Comparison of ENCODE assay signal across 8 mouse cellular contexts in genomic region chr9:30137611-30138287, GRCm38 (mm10).
DNase-seq lines count a peak whose midpoint lies in the region; ATAC-seq and TF ChIP-seq lines count a peak whose summit lies in the region.

No protein-coding gene starts in this region.

- in situ Hi-C loops in Patski (cut with MboI; ENCODE audit: low pct_unique_long_range_greater_than_20kb), result no loop called here

- H3K27me3 ChIP-seq in Patski, result peaks cover 7% of the 10 kb centered on the region

- no peak overlapping the region for H3K4me3 ChIP-seq in lung, adult 2 months (replicated peaks; ENCODE audit: extremely low read depth, low read depth, low read length)

- CTCF ChIA-PET in Patski (lab: Charles Lee), result no interaction called here

- TF ChIP-seq CTCF in Patski (IDR thresholded peaks at IDR 0.05), result peak; percentile 48
- peak; percentile 58 for TF ChIP-seq CTCF in lung, adult 2 months (IDR thresholded peaks at IDR 0.05; ENCODE audit: insufficient read depth, low read length)

- intact Hi-C loops in heart, postnatal 14 days (cut with DNase I), result loop anchor here (2.0 to 5.0 kb wide), 2 partner anchors 135 to 475 kb away; no protein-coding TSS in a partner anchor

- no peaks in the 10 kb centered on the region; the same call in 1 of the 2 replicates for H3K4me1 ChIP-seq in lung, adult 2 months (ENCODE audit: control insufficient read depth, insufficient read depth, low read length)

- no peak for TF ChIP-seq POLR2A in lung, adult 2 months (IDR thresholded peaks at IDR 0.05; ENCODE audit: borderline replicate concordance, extremely low read depth, low read depth, low read length)

- WGBS in lung, adult 2 months, result 12% methylated on average over 14 of the region's 14 CpGs

- no peak for DNase-seq in Patski (ENCODE audit: low read depth, low spot score)
- peak; percentile 95 for DNase-seq in cerebellum, adult 9-10 months
- DNase-seq in forelimb bud, embryonic 11.5 days (ENCODE audit: low read depth, low spot score), result peak; percentile 76
- DNase-seq in heart, postnatal 14 days, result peak; percentile 86 to 95
- DNase-seq in layer of hippocampus, adult 18-20 months (ENCODE audit: low spot score in 2 of 2), result peak; percentile 37 to 81
- DNase-seq in lung, adult 2 months, result peak; percentile 83
- DNase-seq in ovary, postnatal 14 days (ENCODE audit: low spot score), result peak; percentile 89
- DNase-seq in urinary bladder, postnatal 36 days (ENCODE audit: low spot score in 2 of 2), result peak; percentile 61 to 82

- ATAC-seq in Patski, result peak; percentile 42

- POLR2A ChIA-PET in Patski (lab: Charles Lee), result no interaction called here
